Mouse (Mus musculus): ENCODE results near the gene Tenm3. TPM values are rescaled to one million over a fixed set of nuclear protein-coding genes. Genes with fewer than 3 reads are reported as not detected.

Tenm3 gene
- polyA plus RNA-seq, 1 experiment from 2014 or later = 33.6 TPM

DNA sequence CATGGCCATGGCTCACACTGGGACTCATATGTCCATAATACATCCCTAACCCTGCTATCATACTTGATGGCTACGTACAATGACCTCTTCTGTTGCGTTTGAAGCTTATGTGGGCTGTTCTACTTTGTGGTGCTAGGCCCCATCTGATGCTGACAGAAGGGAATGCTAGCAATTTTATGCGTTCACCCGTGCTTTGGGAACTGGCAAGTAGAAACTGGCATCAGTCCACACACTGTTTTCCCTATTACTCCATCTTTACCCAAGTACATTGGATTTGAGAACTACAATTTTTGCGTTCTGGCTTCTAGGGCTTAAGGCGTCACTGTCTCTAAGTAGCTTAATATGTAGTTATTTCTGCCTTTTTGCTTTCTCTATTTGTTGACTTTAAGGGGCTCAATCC is 490.3 kb downstream of the Tenm3 start:
- H3K9me3 ChIP-seq (replicated peaks) = peaks cover 12% of the 10 kb centered on the region; the same call in 1 of the 2 replicates
- WGBS = 95% methylated on average over 6 of the region's 6 CpGs
- H3K27ac ChIP-seq (replicated peaks) = no peak overlapping the region
- H3K4me3 ChIP-seq = no peak overlapping the region
- peaks cover 60% of the 10 kb centered on the region for H3K36me3 ChIP-seq
- no peak for DNase-seq (ENCODE audit: low spot score)
- no peaks in the 10 kb centered on the region for H3K27me3 ChIP-seq (ENCODE audit: low read depth, poor library complexity, severe bottlenecking)
- no peaks in the 10 kb centered on the region for H3K4me1 ChIP-seq

DNA sequence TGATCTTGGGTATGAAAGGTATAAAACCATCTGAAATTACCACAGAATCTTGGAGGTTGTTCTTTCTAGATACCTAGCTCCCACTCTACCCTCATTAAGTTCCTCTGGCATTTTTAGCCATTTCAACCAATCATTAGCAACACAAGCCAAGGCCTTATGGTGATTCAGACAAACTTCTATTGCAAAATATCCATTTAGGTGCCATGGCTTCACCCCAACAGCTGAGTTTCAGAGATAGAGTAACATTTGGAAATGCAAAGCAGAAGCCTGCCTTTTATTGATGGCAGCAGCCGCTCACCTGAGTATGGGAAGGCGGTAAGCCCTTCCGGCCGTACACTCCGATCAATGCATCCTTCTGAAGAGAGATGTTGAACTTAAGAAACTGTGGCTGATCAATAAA is 494.9 kb downstream of the Tenm3 start:
- Histone ChIP-seq H3K4me1 (peaks cover 5% of the 10 kb centered on the region), H3K36me3 (peaks cover 60% of the 10 kb centered on the region), H3K4me3 (no peak overlapping the region), H3K9me3 (replicated peaks) (peaks cover 12% of the 10 kb centered on the region; the same call in 1 of the 2 replicates), H3K27ac (replicated peaks) (no peak overlapping the region), H3K27me3 (ENCODE audit: low read depth, poor library complexity, severe bottlenecking) (peaks cover 27% of the 10 kb centered on the region)
- WGBS = 97% methylated on average over 5 of the region's 5 CpGs
- no peak for DNase-seq (ENCODE audit: low spot score)

DNA sequence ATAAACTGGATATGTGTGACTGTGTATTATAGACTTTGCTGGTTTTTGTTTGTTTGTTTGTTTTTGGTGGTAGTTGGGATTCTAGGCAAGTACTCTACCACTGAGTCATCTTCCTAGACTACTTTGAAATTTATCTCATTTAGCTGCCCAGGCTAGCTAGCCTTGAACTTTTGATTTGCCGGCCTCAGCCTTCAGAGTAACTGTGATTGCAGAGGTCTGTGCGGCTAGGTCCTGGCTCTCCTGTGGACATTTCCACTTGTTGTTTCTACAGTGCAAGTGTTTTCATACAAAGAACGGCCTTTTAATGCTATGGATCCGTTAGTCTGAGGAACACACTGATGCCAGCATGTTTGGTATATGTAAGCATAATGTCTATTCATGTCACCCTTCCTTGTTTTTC is 495.4 kb downstream of the Tenm3 start:
- WGBS = 95% methylated on average over 4 of the region's 4 CpGs
- peaks cover 10% of the 10 kb centered on the region for H3K4me1 ChIP-seq

DNA sequence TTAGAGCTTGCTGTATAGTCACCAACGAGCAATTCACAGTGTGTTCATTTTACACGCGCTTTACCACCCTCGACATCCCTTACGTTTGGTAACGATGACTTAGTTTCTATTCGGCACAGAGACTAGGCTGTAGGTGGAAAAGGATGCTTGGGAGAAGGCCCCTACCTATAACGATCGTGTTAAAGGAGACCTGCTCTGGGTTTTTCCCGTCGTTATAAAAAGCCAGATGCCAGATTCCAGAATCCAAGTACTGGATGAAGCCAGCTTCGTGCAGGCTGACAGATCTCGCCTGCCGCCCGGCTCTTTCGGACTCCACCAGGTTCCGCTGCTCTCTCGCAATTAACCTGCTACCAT is 500.7 kb downstream of the Tenm3 start:
- peak overlapping the region; percentile 72 for H3K27ac ChIP-seq (replicated peaks)

More for the DNA sequence above, 495.4 kb downstream of the Tenm3 start:
- H3K27ac ChIP-seq (replicated peaks) = no peak overlapping the region
- H3K27me3 ChIP-seq (ENCODE audit: low read depth, poor library complexity, severe bottlenecking) = peaks cover 29% of the 10 kb centered on the region
- peaks cover 59% of the 10 kb centered on the region for H3K36me3 ChIP-seq
- no peak for DNase-seq (ENCODE audit: low spot score)
- H3K4me3 ChIP-seq = no peak overlapping the region
- H3K9me3 ChIP-seq (replicated peaks) = peaks cover 12% of the 10 kb centered on the region; the same call in 1 of the 2 replicates

DNA sequence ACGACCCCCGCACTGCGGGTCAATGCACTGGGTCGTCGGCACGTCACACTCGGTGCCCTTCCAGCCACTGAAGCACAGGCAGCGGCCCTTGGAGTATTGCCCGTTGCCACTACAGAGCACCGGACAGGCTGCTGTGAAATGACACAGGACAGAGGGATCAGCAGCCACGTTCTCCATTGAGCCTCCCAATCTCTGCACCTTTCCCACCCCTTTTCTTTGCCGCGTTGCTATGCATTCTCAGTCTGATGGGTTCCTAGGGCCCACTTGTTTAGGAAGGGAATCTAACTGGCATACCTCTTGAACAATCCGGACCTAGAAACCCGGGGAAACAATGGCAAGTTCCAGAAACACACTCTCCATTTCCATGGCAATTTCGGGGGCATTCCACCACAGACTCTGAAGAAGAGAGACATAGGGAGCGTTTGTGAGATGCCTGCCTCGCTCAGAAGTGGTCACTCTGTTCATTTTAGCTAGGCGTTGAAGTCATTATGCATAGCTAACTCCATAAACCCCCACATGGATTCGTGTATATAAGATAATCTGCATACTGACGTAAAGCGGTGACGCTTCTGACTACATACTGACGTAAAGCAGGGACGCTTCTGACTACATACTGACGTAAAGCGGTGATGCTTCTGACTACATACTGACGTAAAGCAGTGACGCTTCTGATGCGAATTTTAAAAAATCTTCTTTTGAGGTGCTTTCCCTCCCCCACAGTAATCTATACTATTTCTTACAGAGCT is 501.3 kb downstream of the Tenm3 start:
- H3K27me3 ChIP-seq (ENCODE audit: low read depth, poor library complexity, severe bottlenecking) = peaks cover 60% of the 10 kb centered on the region
- DNase-seq (ENCODE audit: low spot score) = peak; percentile 88
- H3K9me3 ChIP-seq (replicated peaks) = no peaks in the 10 kb centered on the region
- peak overlapping the region; percentile 72 for H3K27ac ChIP-seq (replicated peaks)
- 48% methylated on average over 30 of the region's 30 CpGs for whole genome bisulfite sequencing
- peaks cover 15% of the 10 kb centered on the region for H3K36me3 ChIP-seq
- peak overlapping the region; percentile 31 for H3K4me3 ChIP-seq
- H3K4me1 ChIP-seq = peaks cover 49% of the 10 kb centered on the region

More for the DNA sequence above, 500.7 kb downstream of the Tenm3 start:
- no peak for DNase-seq (ENCODE audit: low spot score)
- H3K27me3 ChIP-seq (ENCODE audit: low read depth, poor library complexity, severe bottlenecking) = peaks cover 54% of the 10 kb centered on the region
- 83% methylated on average over 18 of the region's 18 CpGs for WGBS
- no peak overlapping the region for H3K4me3 ChIP-seq
- no peaks in the 10 kb centered on the region for H3K9me3 ChIP-seq (replicated peaks)
- peaks cover 16% of the 10 kb centered on the region for H3K36me3 ChIP-seq
- peaks cover 49% of the 10 kb centered on the region for H3K4me1 ChIP-seq

DNA sequence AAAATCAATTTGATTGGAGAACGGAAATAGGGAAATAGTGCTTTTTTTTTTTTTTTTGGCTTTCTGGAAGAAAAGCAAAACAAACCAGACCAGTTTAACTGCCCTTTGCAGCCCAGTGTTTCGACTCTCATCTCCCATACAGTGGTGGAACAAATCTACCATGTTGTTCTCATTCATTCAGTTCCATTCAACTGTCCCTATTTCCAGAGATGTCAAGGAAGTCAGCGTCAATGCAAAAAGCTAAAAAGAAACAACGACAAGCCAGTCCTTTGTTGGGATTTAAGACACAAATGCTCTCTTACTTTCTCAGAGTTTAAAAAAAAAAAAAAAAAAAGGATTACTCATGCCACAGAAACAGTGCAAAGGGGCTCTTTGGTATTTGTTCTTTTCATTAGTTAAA is 502.1 kb downstream of the Tenm3 start:
- Histone ChIP-seq H3K27me3 (ENCODE audit: low read depth, poor library complexity, severe bottlenecking) (peaks cover 63% of the 10 kb centered on the region), H3K36me3 (peaks cover 12% of the 10 kb centered on the region), H3K4me1 (peaks cover 49% of the 10 kb centered on the region), H3K9me3 (replicated peaks) (no peaks in the 10 kb centered on the region), H3K27ac (replicated peaks) (peak overlapping the region; percentile 72; the same call in 1 of the 2 replicates), H3K4me3 (no peak overlapping the region)
- 29% methylated on average over 4 of the region's 4 CpGs for WGBS
- no peak for DNase-seq (ENCODE audit: low spot score)

DNA sequence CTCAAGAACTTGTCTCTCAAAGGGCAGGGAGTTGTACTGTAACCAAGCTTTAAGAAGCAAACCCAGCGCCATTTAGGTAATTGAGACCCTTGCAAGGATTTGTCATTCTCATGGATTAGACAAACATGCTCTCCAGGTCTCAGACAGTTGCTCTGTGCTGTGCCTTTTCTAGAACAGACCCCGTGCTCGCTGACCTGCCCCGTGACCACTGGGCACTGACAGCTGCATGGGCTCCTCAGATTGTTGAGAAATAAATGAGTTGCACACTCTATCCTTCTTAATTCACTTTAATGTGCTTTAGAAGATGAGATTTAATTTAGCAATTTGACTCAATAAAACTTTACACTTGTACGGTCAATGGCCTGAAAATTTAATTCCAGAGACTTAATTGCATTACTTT is 502.5 kb downstream of the Tenm3 start:
- peaks cover 49% of the 10 kb centered on the region for H3K4me1 ChIP-seq
- DNase-seq (ENCODE audit: low spot score) = peak; percentile 33
- peaks cover 11% of the 10 kb centered on the region for H3K36me3 ChIP-seq
- no peak overlapping the region; the same call in 1 of the 2 replicates for H3K4me3 ChIP-seq
- H3K9me3 ChIP-seq (replicated peaks) = no peaks in the 10 kb centered on the region
- peaks cover 63% of the 10 kb centered on the region for H3K27me3 ChIP-seq (ENCODE audit: low read depth, poor library complexity, severe bottlenecking)
- WGBS = 55% methylated on average over 5 of the region's 5 CpGs
- 0 out of 2 replicates have a peak overlapping the region, but pooled peaks have one; percentile 34 for H3K27ac ChIP-seq (replicated peaks)

DNA sequence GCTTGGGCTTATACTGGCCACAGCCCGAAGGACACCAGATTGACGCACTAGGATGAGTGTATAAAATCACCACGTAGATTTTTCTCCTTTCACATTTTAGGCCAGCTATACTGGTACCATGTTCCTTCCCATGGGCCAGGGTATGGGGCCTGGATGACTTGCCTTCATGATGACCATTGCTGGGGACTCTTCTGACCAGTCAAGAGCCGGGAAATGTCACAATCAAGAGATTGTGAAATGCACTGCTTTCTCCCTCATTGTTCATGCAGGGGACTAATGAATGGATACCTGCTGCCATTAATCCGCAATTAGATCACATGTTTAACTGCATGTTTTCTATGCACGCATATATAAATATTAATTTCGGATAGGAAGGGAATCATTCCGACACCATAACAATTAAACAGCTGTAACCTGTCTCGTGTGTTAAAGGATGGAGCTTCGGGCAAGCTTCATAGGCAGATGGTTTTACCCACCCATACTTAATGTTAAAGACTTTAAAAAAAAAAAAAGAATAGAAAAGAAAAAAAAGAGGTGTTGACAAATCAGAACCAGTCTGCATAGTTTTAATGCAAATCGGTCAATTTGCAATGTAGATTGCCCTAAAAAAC is 521.0 kb downstream of the Tenm3 start:
- no peaks in the 10 kb centered on the region for H3K9me3 ChIP-seq (replicated peaks)
- no peak for DNase-seq (ENCODE audit: low spot score)
- H3K27ac ChIP-seq (replicated peaks) = no peak overlapping the region
- WGBS = 93% methylated on average over 11 of the region's 11 CpGs
- H3K4me3 ChIP-seq = no peak overlapping the region
- H3K27me3 ChIP-seq (ENCODE audit: low read depth, poor library complexity, severe bottlenecking) = no peaks in the 10 kb centered on the region
- H3K36me3 ChIP-seq = peaks cover 29% of the 10 kb centered on the region
- H3K4me1 ChIP-seq = no peaks in the 10 kb centered on the region

DNA sequence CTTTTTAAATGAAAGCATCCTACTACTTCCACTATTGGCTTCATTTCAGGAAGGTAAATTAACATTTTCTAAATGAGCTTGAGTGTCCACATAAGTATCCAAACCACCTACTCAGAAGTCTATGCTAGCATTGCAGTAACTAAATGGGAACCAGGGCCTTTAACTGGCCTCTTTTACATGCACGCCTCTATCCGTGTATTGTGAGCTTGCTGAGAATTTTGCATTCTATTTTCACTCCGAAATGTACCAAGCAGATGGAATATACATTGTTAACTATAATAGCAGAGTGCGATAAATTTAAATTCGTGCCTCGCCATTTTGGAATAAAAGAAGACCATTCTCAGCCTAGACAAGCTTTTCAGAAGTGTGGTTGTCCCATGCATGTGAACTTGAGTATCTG is 521.5 kb downstream of the Tenm3 start:
- WGBS = 95% methylated on average over 6 of the region's 6 CpGs
- Histone ChIP-seq H3K27ac (replicated peaks) (no peak overlapping the region), H3K4me1 (no peaks in the 10 kb centered on the region), H3K9me3 (replicated peaks) (no peaks in the 10 kb centered on the region), H3K36me3 (peaks cover 29% of the 10 kb centered on the region), H3K27me3 (ENCODE audit: low read depth, poor library complexity, severe bottlenecking) (no peaks in the 10 kb centered on the region), H3K4me3 (no peak overlapping the region)
- DNase-seq (ENCODE audit: low spot score) = no peak

DNA sequence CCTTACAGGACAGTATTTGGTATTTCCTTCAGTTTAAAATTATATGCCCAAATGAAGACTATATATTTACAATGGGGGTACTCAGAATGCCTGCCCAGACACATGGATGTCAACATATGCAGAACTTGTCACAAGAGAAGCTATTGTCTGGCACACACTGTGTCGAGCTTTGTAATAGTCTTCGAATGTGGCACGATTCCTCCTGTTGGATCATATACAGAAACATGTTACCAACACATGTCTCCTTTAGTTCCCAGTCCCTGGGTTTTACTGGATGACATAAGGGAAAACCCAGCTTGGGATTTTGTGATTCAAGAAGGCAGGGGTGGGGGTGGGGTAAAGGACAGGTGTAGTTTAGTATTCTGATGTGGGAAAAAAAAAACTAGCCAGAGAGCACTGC is 524.1 kb downstream of the Tenm3 start:
- Histone ChIP-seq H3K9me3 (replicated peaks) (no peaks in the 10 kb centered on the region), H3K36me3 (peaks cover 39% of the 10 kb centered on the region), H3K27me3 (ENCODE audit: low read depth, poor library complexity, severe bottlenecking) (no peaks in the 10 kb centered on the region), H3K4me1 (no peaks in the 10 kb centered on the region), H3K27ac (replicated peaks) (no peak overlapping the region), H3K4me3 (no peak overlapping the region)
- no peak for DNase-seq (ENCODE audit: low spot score)
- WGBS = 97% methylated on average over 3 of the region's 3 CpGs

DNA sequence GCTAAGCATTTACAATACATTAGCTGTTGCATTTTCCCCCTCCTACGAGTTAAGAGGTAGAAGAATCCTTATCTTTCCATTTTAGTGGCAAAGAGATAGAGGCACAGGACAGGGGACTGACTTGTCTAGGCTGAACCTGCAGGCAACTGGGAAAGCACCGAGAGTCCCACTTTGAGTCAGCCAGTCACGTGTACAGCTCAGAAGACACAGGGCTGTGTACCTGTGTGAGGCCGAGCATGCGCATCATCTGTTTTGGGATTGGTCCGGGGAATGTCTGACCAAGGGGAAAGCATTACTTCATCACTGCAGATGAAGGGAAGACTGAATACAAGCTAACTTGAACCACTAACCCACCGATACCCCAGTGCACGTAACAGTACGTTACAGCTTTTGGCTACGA is 526.3 kb downstream of the Tenm3 start:
- Histone ChIP-seq H3K27ac (replicated peaks) (no peak overlapping the region), H3K27me3 (ENCODE audit: low read depth, poor library complexity, severe bottlenecking) (no peaks in the 10 kb centered on the region), H3K4me3 (no peak overlapping the region), H3K4me1 (no peaks in the 10 kb centered on the region), H3K9me3 (replicated peaks) (no peaks in the 10 kb centered on the region), H3K36me3 (peaks cover 24% of the 10 kb centered on the region)
- DNase-seq (ENCODE audit: low spot score) = no peak
- 96% methylated on average over 10 of the region's 10 CpGs for WGBS

DNA sequence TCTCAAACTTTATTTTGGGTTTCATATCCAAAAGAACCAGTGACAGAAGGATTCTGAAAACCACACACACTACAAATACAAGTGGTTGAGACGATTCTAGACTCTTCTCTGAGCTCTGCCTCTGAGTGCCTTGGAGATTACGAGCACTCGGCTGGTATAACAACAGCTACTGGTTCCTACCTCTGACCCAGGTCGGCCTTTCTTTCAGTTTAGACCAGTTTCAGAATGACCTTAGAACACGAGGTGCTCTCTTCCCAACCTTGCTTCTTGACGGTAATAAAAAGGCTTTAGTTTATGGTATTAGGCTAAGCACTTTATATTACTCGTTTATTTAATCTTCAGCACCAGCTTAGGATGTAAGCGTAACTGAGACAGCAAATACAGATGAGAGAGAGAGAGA is 528.1 kb downstream of the Tenm3 start:
- WGBS = 85% methylated on average over 8 of the region's 8 CpGs
- H3K36me3 ChIP-seq = peaks cover 20% of the 10 kb centered on the region

DNA sequence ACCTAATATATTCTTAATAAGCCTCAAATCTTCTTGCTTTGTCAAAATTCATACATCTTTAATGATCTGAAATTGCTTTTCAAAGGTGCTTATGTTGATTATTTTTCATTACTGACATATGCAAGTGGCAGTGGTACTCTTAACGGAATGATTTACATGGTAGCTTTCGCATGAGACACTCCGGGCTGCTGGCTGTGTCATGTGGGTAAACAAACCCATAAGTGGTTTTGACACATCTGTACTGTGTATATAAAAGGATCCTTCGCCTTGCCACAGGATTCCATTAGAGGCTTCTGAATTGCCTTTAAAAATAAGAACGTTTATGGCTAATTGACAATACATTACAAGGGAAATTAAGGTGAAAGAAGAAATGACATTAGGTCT is 529.8 kb downstream of the Tenm3 start:
- H3K4me3 ChIP-seq = no peak overlapping the region
- peaks cover 20% of the 10 kb centered on the region for H3K36me3 ChIP-seq
- 82% methylated on average over 5 of the region's 5 CpGs for WGBS
- DNase-seq (ENCODE audit: low spot score) = no peak
- no peaks in the 10 kb centered on the region for H3K27me3 ChIP-seq (ENCODE audit: low read depth, poor library complexity, severe bottlenecking)
- H3K9me3 ChIP-seq (replicated peaks) = no peaks in the 10 kb centered on the region
- H3K27ac ChIP-seq (replicated peaks) = no peak overlapping the region
- peaks cover 26% of the 10 kb centered on the region for H3K4me1 ChIP-seq

More for the DNA sequence above, 528.1 kb downstream of the Tenm3 start:
- no peak overlapping the region for H3K4me3 ChIP-seq
- H3K9me3 ChIP-seq (replicated peaks) = no peaks in the 10 kb centered on the region
- H3K4me1 ChIP-seq = peaks cover 10% of the 10 kb centered on the region
- H3K27me3 ChIP-seq (ENCODE audit: low read depth, poor library complexity, severe bottlenecking) = no peaks in the 10 kb centered on the region
- H3K27ac ChIP-seq (replicated peaks) = no peak overlapping the region
- no peak for DNase-seq (ENCODE audit: low spot score)

Data from midbrain, embryonic 10.5 days (tissue).